Mouse (Mus musculus) liver, embryonic 13.5 days (tissue): ENCODE measurements around the gene Lgals3bp. TPM values are rescaled to one million over a fixed set of nuclear protein-coding genes. Genes with fewer than 3 reads are reported as not detected.

Experiments used
- ATAC-seq: fragments of 200-750 bp; cut with Nextera tagmentation; 2 replicates; pipeline ENCODE4 v1.8.0; 2017; ENCODE audit warnings: low read depth, mild to moderate bottlenecking, moderate number of reproducible peaks, moderate library complexity
- DNase-seq: peaks from one replicate; pipeline ENCODE4 v3.0.0; 2022
- H3K27ac ChIP-seq: fragments of 300-500 bp; sonication (generic); 2 replicates; pipeline ENCODE4 v1.5.1; 2015; ENCODE audit warnings: moderate library complexity, mild to moderate bottlenecking, inconsistent platforms
- H3K27me3 ChIP-seq: fragments of 300-500 bp; sonication (generic); 2 replicates; pipeline ENCODE4 v1.6.1; 2015; ENCODE audit warnings: mild to moderate bottlenecking, inconsistent platforms
- H3K36me3 ChIP-seq: fragments of 300-500 bp; sonication (generic); 2 replicates; pipeline ENCODE4 v1.6.1; 2015; ENCODE audit warnings: mild to moderate bottlenecking, inconsistent platforms
- H3K4me1 ChIP-seq: fragments of 300-500 bp; sonication (generic); replicated peaks from 2 replicates; pipeline ENCODE4 v1.6.1; 2015; ENCODE audit warnings: inconsistent platforms
- H3K4me2 ChIP-seq: fragments of 300-500 bp; sonication (generic); 2 replicates; pipeline ENCODE4 v1.6.1; 2015; ENCODE audit warnings: inconsistent platforms, mild to moderate bottlenecking, moderate library complexity
- H3K4me3 ChIP-seq: fragments of 300-500 bp; sonication (generic); replicated peaks from 2 replicates; pipeline ENCODE4 v1.5.1; 2015; ENCODE audit warnings: mild to moderate bottlenecking, inconsistent platforms
- H3K9ac ChIP-seq: fragments of 300-500 bp; sonication (generic); 2 replicates; pipeline ENCODE4 v1.6.1; 2015; ENCODE audit warnings: mild to moderate bottlenecking, inconsistent platforms
- H3K9me3 ChIP-seq: fragments of 300-500 bp; sonication (generic); replicated peaks from 2 replicates; pipeline ENCODE4 v1.6.1; 2016; ENCODE audit warnings: inconsistent platforms
- WGBS: fragments of 180-500 bp; shearing (Covaris S2); methylation state at CpG from one replicate; pipeline ENCODE4 v1.1.7; 2015; ENCODE audit not compliant: insufficient replicate concordance; 5-methylcytosine and 5-hydroxymethylcytosine counted together
- polyA plus RNA-seq: library from polyadenylated mRNA; unstranded; fragments of >200 nt; fragmentation: Nextera tagmentation; extraction: Ambion mirVana; gene quantifications from 2 replicates; pipeline ENCODE4 v1.2.1, GENCODE M21; 2015

Lgals3bp gene
- polyA plus RNA-seq, 1 experiment from 2014 or later = 25.4 TPM

GRCm38 (mm10) chr11:118409106-118410072 is 7.5 kb upstream of the Lgals3bp start:
- Histone ChIP-seq H3K4me3 (no peak overlapping the region), H3K27ac (no peak overlapping the region), H3K9me3 (no peaks in the 10 kb centered on the region), H3K4me1 (no peaks in the 10 kb centered on the region), H3K4me2 (no peak overlapping the region), H3K27me3 (no peaks in the 10 kb centered on the region), H3K9ac (no peak overlapping the region), H3K36me3 (peaks cover 60% of the 10 kb centered on the region)
- WGBS = 63% methylated on average over 12 of the region's 12 CpGs
- no peak for ATAC-seq
- no peak for DNase-seq

GRCm38 (mm10) chr11:118408051-118408740 is 6.3 kb upstream of the Lgals3bp start:
- no peak overlapping the region for H3K4me2 ChIP-seq
- DNase-seq (no peak), ATAC-seq (no peak)
- no peaks in the 10 kb centered on the region for H3K4me1 ChIP-seq
- no peak overlapping the region for H3K27ac ChIP-seq
- H3K9me3 ChIP-seq = no peaks in the 10 kb centered on the region
- 76% methylated on average over 18 of the region's 18 CpGs for WGBS
- H3K27me3 ChIP-seq = no peaks in the 10 kb centered on the region
- peaks cover 57% of the 10 kb centered on the region for H3K36me3 ChIP-seq
- no peak overlapping the region for H3K4me3 ChIP-seq
- no peak overlapping the region for H3K9ac ChIP-seq

- ATAC-seq = no peak
- H3K9ac ChIP-seq = no peak overlapping the region
- H3K4me1 ChIP-seq = no peaks in the 10 kb centered on the region
- H3K4me3 ChIP-seq = no peak overlapping the region
- no peaks in the 10 kb centered on the region for H3K9me3 ChIP-seq
- no peaks in the 10 kb centered on the region for H3K27me3 ChIP-seq
- no peak overlapping the region for H3K4me2 ChIP-seq
- no peak overlapping the region for H3K27ac ChIP-seq
- no peak for DNase-seq
- peaks cover 56% of the 10 kb centered on the region for H3K36me3 ChIP-seq
- 81% methylated on average over 23 of the region's 23 CpGs for WGBS
Measured at GRCm38 (mm10) chr11:118407318-118407910, 5.5 kb upstream of the Lgals3bp start.

- Histone ChIP-seq H3K27me3 (no peaks in the 10 kb centered on the region), H3K9me3 (no peaks in the 10 kb centered on the region), H3K9ac (no peak overlapping the region), H3K4me1 (peaks cover 8% of the 10 kb centered on the region), H3K36me3 (peaks cover 49% of the 10 kb centered on the region), H3K27ac (no peak overlapping the region), H3K4me2 (no peak overlapping the region), H3K4me3 (no peak overlapping the region)
- ATAC-seq = no peak
- WGBS = 90% methylated on average over 5 of the region's 5 CpGs
- no peak for DNase-seq
Measured at GRCm38 (mm10) chr11:118406521-118406920, 4.6 kb upstream of the Lgals3bp start.

GRCm38 (mm10) chr11:118405311-118405710 is 3.4 kb upstream of the Lgals3bp start:
- H3K9me3 ChIP-seq = no peaks in the 10 kb centered on the region
- no peak overlapping the region for H3K27ac ChIP-seq
- H3K36me3 ChIP-seq = peaks cover 36% of the 10 kb centered on the region
- no peak overlapping the region for H3K4me2 ChIP-seq
- H3K4me1 ChIP-seq = peaks cover 20% of the 10 kb centered on the region
- H3K27me3 ChIP-seq = no peaks in the 10 kb centered on the region
- no peak overlapping the region for H3K4me3 ChIP-seq
- DNase-seq (no peak), ATAC-seq (no peak)
- no peak overlapping the region for H3K9ac ChIP-seq
- WGBS = 84% methylated on average over 8 of the region's 8 CpGs

GRCm38 (mm10) chr11:118403951-118404899 is 2.3 kb upstream of the Lgals3bp start:
- Histone ChIP-seq H3K9ac (no peak overlapping the region), H3K9me3 (no peaks in the 10 kb centered on the region), H3K4me2 (no peak overlapping the region), H3K4me1 (peaks cover 31% of the 10 kb centered on the region), H3K27me3 (no peaks in the 10 kb centered on the region), H3K36me3 (peaks cover 29% of the 10 kb centered on the region), H3K4me3 (no peak overlapping the region), H3K27ac (no peak overlapping the region)
- WGBS = 66% methylated on average over 6 of the region's 6 CpGs
- ATAC-seq (no peak), DNase-seq (no peak)

- H3K9ac ChIP-seq = no peak overlapping the region
- H3K4me3 ChIP-seq = no peak overlapping the region
- H3K4me2 ChIP-seq = no peak overlapping the region
- peaks cover 36% of the 10 kb centered on the region for H3K4me1 ChIP-seq
- WGBS = 80% methylated on average over 2 of the region's 2 CpGs
- H3K9me3 ChIP-seq = no peaks in the 10 kb centered on the region
- H3K27ac ChIP-seq = no peak overlapping the region
- no peak for DNase-seq
- H3K36me3 ChIP-seq = peaks cover 24% of the 10 kb centered on the region
- ATAC-seq = no peak
- no peaks in the 10 kb centered on the region for H3K27me3 ChIP-seq
Measured at GRCm38 (mm10) chr11:118403183-118403582, 1.3 kb upstream of the Lgals3bp start.

GRCm38 (mm10) chr11:118401195-118401594 is 697 bp downstream of the Lgals3bp start:
- Histone ChIP-seq H3K36me3 (peaks cover 19% of the 10 kb centered on the region), H3K4me3 (peak overlapping the region; percentile 36), H3K27me3 (no peaks in the 10 kb centered on the region), H3K4me1 (peaks cover 36% of the 10 kb centered on the region), H3K27ac (peak overlapping the region; percentile 75), H3K9ac (peak overlapping the region; percentile 52), H3K9me3 (no peaks in the 10 kb centered on the region), H3K4me2 (peak overlapping the region; percentile 58)
- ATAC-seq (no peak), DNase-seq (no peak)
- WGBS = 70% methylated on average over 4 of the region's 4 CpGs

GRCm38 (mm10) chr11:118400566-118400936 is 1.3 kb downstream of the Lgals3bp start:
- Histone ChIP-seq H3K4me2 (peak overlapping the region; percentile 58), H3K9ac (peak overlapping the region; percentile 39; the same call in 1 of the 2 replicates), H3K4me1 (peaks cover 36% of the 10 kb centered on the region), H3K4me3 (peak overlapping the region; percentile 36), H3K36me3 (peaks cover 23% of the 10 kb centered on the region), H3K9me3 (no peaks in the 10 kb centered on the region), H3K27ac (peak overlapping the region; percentile 75), H3K27me3 (no peaks in the 10 kb centered on the region)
- ATAC-seq = no peak; the same call in 1 of the 2 replicates
- DNase-seq = no peak
- 9% methylated on average over 6 of the region's 6 CpGs for WGBS

- peak; percentile 63 for ATAC-seq
- WGBS = 15% methylated on average over 5 of the region's 5 CpGs
- peak overlapping the region; percentile 75 for H3K27ac ChIP-seq
Measured at GRCm38 (mm10) chr11:118399891-118400565, 1.9 kb downstream of the Lgals3bp start.

More at GRCm38 (mm10) chr11:118399891-118400565, 1.9 kb downstream of the Lgals3bp start:
- Histone ChIP-seq H3K9me3 (no peaks in the 10 kb centered on the region), H3K9ac (peak overlapping the region; percentile 39), H3K4me3 (peak overlapping the region; percentile 36), H3K27me3 (no peaks in the 10 kb centered on the region), H3K36me3 (peaks cover 24% of the 10 kb centered on the region), H3K4me1 (peaks cover 36% of the 10 kb centered on the region), H3K4me2 (peak overlapping the region; percentile 58)
- DNase-seq = peak; percentile 42
